Mouse (Mus musculus) CD4-positive, CD25-positive, alpha-beta regulatory T cell (primary cell): Measurements from ENCODE around the gene Renbp. TPM values are rescaled to one million over a fixed set of nuclear protein-coding genes. Genes with fewer than 3 reads are reported as not detected.

Experiments used
- polyA plus RNA-seq: library from polyadenylated mRNA; unstranded; fragments of 100-300 nt; shearing (Covaris generic); gene quantifications from one replicate; pipeline ENCODE4 v1.2.1, GENCODE M21; 2017

Renbp gene
- polyA plus RNA-seq: 3.9 TPM

DNA sequence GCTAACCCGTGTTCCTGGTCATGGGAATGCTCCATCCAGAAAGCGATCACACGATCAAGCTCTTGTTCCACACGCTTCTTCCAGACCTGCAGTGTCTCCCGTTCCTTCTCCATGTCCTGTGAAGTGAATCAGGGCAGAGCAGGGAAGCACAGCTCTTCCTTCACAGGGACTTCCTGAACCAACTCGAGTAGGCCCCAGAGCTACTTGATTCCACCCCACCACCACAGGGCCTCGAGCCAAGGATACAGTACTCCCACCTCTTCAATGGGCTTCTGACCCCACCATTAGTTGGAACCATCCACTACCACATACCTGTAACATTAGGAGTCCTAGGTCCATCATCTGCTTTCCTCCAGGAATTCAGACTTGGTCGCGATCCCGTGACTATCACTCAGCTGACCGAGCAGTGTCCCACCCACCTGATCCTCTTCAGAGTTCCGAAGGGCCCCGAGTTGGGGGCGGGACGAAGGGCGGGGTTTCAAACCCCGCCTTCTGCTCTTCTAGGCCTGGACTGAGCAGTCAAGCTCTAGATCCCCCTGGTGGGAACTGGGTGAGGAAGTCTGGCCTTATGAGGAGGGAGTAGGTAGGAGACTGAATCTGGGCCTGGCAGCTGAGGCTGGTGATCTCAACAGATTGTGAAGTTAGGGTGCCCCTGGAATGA lies at the start of gene Renbp:
Renbp (minus strand) TSS at position 449 of the 661 bp plus-strand sequence.

GRCm38 (mm10) chrX:73966248-73967176 lies 35.9 kb upstream of the Renbp start, which contains the start of gene Hcfc1:
Gene Hcfc1 (minus strand): TSS chrX:73966357.

DNA sequence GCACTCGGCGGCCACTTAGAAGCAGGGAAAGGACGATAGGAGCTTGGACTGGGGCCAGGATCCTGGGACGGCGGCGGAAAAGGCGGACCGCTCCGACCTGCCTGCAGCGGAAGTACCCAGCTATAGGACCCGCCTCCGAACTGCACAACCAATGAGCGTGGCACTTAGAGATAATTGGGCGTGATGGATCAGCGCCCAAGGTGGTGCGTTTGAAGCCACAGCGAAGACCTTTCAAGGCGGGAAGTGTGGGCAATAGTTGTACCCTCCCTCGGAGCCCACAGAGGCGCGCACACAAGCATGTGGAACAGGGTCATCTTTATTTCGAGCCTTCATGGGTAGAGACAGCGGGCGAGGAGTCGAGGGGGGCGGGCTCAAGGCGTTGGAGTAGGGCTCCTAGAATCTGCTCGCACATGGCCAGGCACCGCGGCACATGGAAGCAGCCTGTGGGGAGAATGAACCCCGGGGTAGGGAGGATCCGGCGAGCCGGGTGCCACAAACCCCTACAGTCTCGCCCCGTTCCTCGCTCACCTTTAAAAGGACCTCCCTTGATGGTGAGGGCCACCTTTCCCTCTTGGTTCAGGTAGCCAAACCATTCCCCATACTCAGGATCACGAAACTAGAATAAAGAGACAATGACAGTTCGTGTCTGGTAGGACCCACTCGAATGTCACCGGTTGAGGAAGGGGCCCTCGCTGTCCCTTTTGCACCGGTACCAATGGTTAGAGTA lies 8.7 kb downstream of the Renbp start, which contains the start of the genes Arhgap4 and Naa10:
Arhgap4 (minus strand) TSS at position 48 of the 727 bp plus-strand sequence.
Naa10 (minus strand) TSS at position 122 of the 727 bp plus-strand sequence.

GRCm38 (mm10) chrX:73895719-73896118 lies 34.9 kb downstream of the Renbp start, which contains the start of gene L1cam:
Gene L1cam (minus strand): TSS chrX:73896105.

GRCm38 (mm10) chrX:73891551-73892152 lies 39.0 kb downstream of the Renbp start, which contains the start of gene Avpr2:
Gene Avpr2 (plus strand): TSS chrX:73892102.

Other genes with a start within 250 kb of the Renbp start
- 275 TPM for gene Bcap31, start 214.7 kb downstream of the Renbp start, polyA plus RNA-seq
- 36.9 TPM for gene Abcd1, start 214.3 kb downstream of the Renbp start, polyA plus RNA-seq
- not detected for gene Plxnb3, start 173.8 kb downstream of the Renbp start, polyA plus RNA-seq
- gene Srpk3, start 156.4 kb downstream of the Renbp start, polyA plus RNA-seq: 1.3 TPM
- gene Idh3g, start 144.0 kb downstream of the Renbp start, polyA plus RNA-seq: 218 TPM
- 227 TPM for gene Ssr4, start 143.8 kb downstream of the Renbp start, polyA plus RNA-seq
- gene Pdzd4, start 105.9 kb downstream of the Renbp start, polyA plus RNA-seq: 0.44 TPM
- 3.4 TPM for gene Avpr2, start 38.7 kb downstream of the Renbp start, polyA plus RNA-seq
- gene L1cam, start 34.7 kb downstream of the Renbp start, polyA plus RNA-seq: 9.5 TPM
- 302 TPM for gene Arhgap4, start 9.0 kb downstream of the Renbp start, polyA plus RNA-seq
- gene Naa10, start 8.9 kb downstream of the Renbp start, polyA plus RNA-seq: 208 TPM
- 45.8 TPM for gene Hcfc1, start 35.5 kb upstream of the Renbp start, polyA plus RNA-seq
- 201 TPM for gene Irak1, start 93.1 kb upstream of the Renbp start, polyA plus RNA-seq
- not detected for gene Opn1mw, start 196.6 kb upstream of the Renbp start, polyA plus RNA-seq
- gene Mecp2, start 204.5 kb upstream of the Renbp start, polyA plus RNA-seq: 41.3 TPM
- gene Tex28, start 237.0 kb upstream of the Renbp start, polyA plus RNA-seq: not detected
- 1.2 TPM for gene Tktl1, start 246.4 kb upstream of the Renbp start, polyA plus RNA-seq